Mouse (Mus musculus) heart, postnatal 0 days (tissue): ENCODE data around the gene Htr6.

Experiments used
- CTCF ChIP-seq: IDR thresholded peaks from 2 replicates; pipeline ENCODE4 v1.5.1; 2016; ENCODE audit warnings: antibody characterized with exemption, control low read depth, low read depth
- EP300 ChIP-seq: IDR thresholded peaks from 2 replicates; pipeline ENCODE4 v1.6.1; 2016; ENCODE audit warnings: antibody characterized with exemption, low read depth

GRCm38 (mm10) chr4:139080259-139080658 is 4.9 kb upstream of the Htr6 start:
- TF ChIP-seq CTCF (no peak), EP300 (no peak)
